Mouse (Mus musculus) NIH3T3 (cell line): Measurements from ENCODE around the gene Rrnad1.

Experiments
- DNase-seq: peaks from one replicate; pipeline ENCODE4 v3.0.0-alpha.2; 2012; ENCODE audit warnings: low read depth

The Rrnad1 gene

GRCm38 (mm10) chr3:87884708-87885251, 45.7 kb downstream of the Rrnad1 start:
- peak; percentile 65 for DNase-seq

- DNase-seq: no peak
Observed at GRCm38 (mm10) chr3:87884291-87884690, 46.2 kb downstream of the Rrnad1 start.

- DNase-seq: no peak
Observed at GRCm38 (mm10) chr3:87877730-87878129, 52.8 kb downstream of the Rrnad1 start.
